Mouse (Mus musculus): ENCODE measurements around the gene Slc22a23.

- TF ChIP-seq CTCF (IDR thresholded peaks at IDR 0.05; ENCODE audit: insufficient read depth, low read depth, low read length), result no peak
- no peak for TF ChIP-seq POLR2A (IDR thresholded peaks at IDR 0.05; ENCODE audit: insufficient read depth, low read depth, low read length)
Observed at GRCm38 (mm10) chr13:34292042-34292441, 52.9 kb downstream of the Slc22a23 start.
